Mouse (Mus musculus) neural tube, embryonic 10.5 days (tissue): ENCODE data around the gene Krtap16-1.
A peak's percentile ranks its signal among the peaks of the same experiment; 100 is the strongest.

ENCODE experiments used
- DNase-seq: peaks from one replicate; pipeline ENCODE4 v3.0.0-alpha.2; 2017; ENCODE audit warnings: low spot score; ENCODE audit errors: extremely low spot score

Gene Krtap16-1

GRCm38 (mm10) chr11:99986180-99986647 lies at the start of gene Krtap16-1:
Krtap16-1 (minus strand) TSS chr11:99986597.
- DNase-seq, result no peak

GRCm38 (mm10) chr11:100029768-100030167 lies 43.4 kb upstream of the Krtap16-1 start, which contains the start of gene Krt33b:
Krt33b (minus strand) TSS chr11:100029868.
- DNase-seq, result no peak

- no peak for DNase-seq
Measured at GRCm38 (mm10) chr11:100021438-100021837, 35.0 kb upstream of the Krtap16-1 start.

- DNase-seq, result no peak
Measured at GRCm38 (mm10) chr11:100019466-100019865, 33.1 kb upstream of the Krtap16-1 start.

GRCm38 (mm10) chr11:100016112-100016511 lies 29.7 kb upstream of the Krtap16-1 start, which contains the start of gene Krt33a:
Krt33a (minus strand) TSS chr11:100016212.
- DNase-seq, result no peak

GRCm38 (mm10) chr11:100013691-100014171 lies 27.3 kb upstream of the Krtap16-1 start:
- DNase-seq, result no peak

- no peak for DNase-seq
Measured at GRCm38 (mm10) chr11:100010682-100011081, 24.3 kb upstream of the Krtap16-1 start.

GRCm38 (mm10) chr11:100008336-100008735 lies 21.9 kb upstream of the Krtap16-1 start:
- no peak for DNase-seq

- DNase-seq, result no peak
Measured at GRCm38 (mm10) chr11:100006624-100007023, 20.2 kb upstream of the Krtap16-1 start.

GRCm38 (mm10) chr11:100005905-100006304 lies 19.5 kb upstream of the Krtap16-1 start:
- no peak for DNase-seq

GRCm38 (mm10) chr11:100004846-100005245 lies 18.4 kb upstream of the Krtap16-1 start:
- DNase-seq, result peak; percentile 34

- DNase-seq, result no peak
Measured at GRCm38 (mm10) chr11:99999091-99999490, 12.7 kb upstream of the Krtap16-1 start.

- no peak for DNase-seq
Measured at GRCm38 (mm10) chr11:99994384-99994661, 7.9 kb upstream of the Krtap16-1 start.

GRCm38 (mm10) chr11:99993620-99994383 lies 7.4 kb upstream of the Krtap16-1 start, which contains the start of gene Krtap17-1:
Krtap17-1 (minus strand) TSS chr11:99993994.
- no peak for DNase-seq

GRCm38 (mm10) chr11:99990571-99990970 lies 4.2 kb upstream of the Krtap16-1 start:
- DNase-seq, result no peak

GRCm38 (mm10) chr11:99989881-99990405 lies 3.5 kb upstream of the Krtap16-1 start:
- DNase-seq, result no peak

- no peak for DNase-seq
Measured at GRCm38 (mm10) chr11:99988530-99988929, 2.1 kb upstream of the Krtap16-1 start.

- DNase-seq, result no peak
Measured at GRCm38 (mm10) chr11:99985291-99986092, 905 bp downstream of the Krtap16-1 start.

GRCm38 (mm10) chr11:99983442-99983841 lies 3.0 kb downstream of the Krtap16-1 start:
- no peak for DNase-seq

GRCm38 (mm10) chr11:99982731-99983130 lies 3.7 kb downstream of the Krtap16-1 start:
- DNase-seq, result no peak

- DNase-seq, result no peak
Measured at GRCm38 (mm10) chr11:99978953-99979352, 7.4 kb downstream of the Krtap16-1 start, which contains the start of gene Krtap29-1. Krtap29-1 (minus strand) TSS chr11:99979053.

GRCm38 (mm10) chr11:99965961-99966360 lies 20.4 kb downstream of the Krtap16-1 start:
- DNase-seq, result no peak
